Mouse (Mus musculus) embryo, embryonic 11.5 days (tissue): ENCODE data around the gene Vmp1.

ENCODE experiments used
- DNase-seq: peaks from one replicate; pipeline ENCODE4 v3.0.0-alpha.2; 2012; ENCODE audit warnings: low read depth, low spot score

Vmp1 gene

DNA sequence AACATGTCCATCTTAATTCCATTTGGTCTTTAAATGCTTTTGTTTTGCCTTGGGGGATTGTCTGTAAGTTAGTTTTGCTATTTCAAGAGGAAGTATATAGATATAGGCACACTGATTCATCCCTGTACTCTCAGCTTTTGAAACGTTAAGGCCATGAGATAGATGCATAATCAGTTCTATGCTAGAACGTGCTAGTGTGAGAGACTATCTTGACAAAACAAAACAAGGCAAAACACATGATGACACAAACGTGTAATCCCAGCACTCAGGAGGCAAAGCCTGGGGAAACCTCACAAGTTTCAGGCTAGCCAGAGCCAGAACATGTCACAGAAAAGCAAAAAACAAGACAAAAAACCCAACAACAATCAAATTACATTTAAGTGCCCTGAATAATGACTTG, 10.9 kb downstream of the Vmp1 start:
- no peak for DNase-seq

DNA sequence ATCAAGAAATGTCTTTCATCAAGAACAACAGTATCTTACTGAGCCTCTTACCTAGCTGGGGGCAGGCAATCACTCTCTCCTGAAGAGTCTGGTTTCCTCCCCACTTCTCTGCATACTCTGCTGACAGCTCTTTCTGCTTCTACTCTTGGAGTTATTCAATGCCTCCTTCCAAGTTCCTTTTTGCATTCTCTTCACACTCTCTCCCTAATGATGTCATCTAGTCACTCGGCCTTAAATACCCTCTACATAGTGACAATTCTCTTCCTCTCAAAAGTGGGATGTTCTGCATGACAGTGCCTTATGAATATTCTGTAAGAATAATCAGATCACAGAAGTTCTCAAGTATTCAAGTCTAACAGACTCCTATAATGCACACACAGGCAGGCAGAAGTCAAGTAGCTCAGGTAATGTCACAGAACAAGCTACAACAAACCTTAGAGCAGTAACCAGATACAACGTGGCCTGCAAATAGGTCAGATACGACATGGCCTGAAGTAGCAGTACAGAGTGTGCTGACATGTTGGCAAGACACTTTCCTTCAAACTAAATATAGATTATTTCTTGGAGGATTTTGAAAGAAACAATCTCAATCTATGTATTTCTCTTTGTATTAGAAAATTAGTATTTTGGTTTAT, 12.5 kb downstream of the Vmp1 start:
- DNase-seq, result no peak

DNA sequence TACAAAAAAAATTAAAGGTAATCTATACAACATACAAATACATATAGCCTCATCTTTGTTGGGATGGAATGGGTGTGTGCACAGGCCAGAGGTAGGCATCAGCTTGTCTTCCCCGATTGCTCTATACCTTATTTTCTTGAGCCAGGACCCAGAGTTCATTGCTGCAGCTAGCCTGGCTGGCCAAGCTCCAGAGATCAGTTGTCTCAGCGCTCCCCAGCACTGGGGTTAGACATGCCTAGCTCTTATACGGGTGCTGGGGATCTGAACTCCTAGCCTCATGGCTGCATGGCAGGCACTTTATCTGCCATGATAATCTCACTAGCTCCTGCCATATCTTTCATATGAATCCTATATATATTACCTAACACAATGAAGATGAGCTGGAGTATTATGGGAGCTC, 15.5 kb downstream of the Vmp1 start:
- no peak for DNase-seq

DNA sequence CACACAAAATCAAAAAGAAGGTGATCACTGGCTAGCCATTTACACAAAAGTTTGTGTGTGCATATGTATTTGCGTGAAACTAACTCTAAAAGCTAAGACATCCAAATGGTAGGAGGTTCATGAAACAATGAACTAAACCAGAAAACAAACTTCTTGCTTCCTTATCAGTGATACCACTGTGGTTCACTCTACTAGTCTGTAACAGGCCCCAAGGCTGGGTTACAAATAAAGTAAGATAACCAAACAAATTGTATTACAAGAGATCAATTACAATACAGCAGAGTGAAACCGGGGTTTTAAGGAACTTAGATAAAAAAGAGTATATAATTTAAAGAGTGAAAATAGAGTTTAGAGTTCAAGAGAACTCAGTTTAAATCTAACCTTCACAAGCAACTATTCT, 16.1 kb downstream of the Vmp1 start:
- no peak for DNase-seq

- DNase-seq, result no peak
Observed at GRCm38 (mm10) chr11:86664406-86664805, 19.2 kb downstream of the Vmp1 start.

DNA sequence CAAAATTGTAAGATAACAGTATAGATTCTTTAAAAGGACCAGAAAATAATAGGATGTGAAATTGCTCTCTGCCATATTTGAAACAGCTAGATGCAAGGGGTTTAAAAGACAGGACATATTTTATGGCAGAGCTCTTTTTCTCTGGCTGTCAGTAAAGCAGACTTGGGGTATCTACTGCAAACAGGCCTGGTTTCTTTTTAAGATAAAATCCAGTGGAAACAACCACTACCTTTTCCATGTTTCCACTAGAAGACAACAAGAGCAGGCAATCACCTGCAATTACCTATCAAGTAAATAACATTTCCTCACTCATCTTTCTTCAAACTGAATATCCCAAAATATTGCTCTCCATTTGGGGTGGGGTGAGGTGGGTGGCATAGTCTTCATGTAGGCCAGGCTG, 19.7 kb downstream of the Vmp1 start:
- no peak for DNase-seq

- no peak for DNase-seq
Observed at GRCm38 (mm10) chr11:86662986-86663895, 20.4 kb downstream of the Vmp1 start.

GRCm38 (mm10) chr11:86657863-86658262, 25.8 kb downstream of the Vmp1 start:
- no peak for DNase-seq

GRCm38 (mm10) chr11:86656849-86657567, 26.6 kb downstream of the Vmp1 start:
- no peak for DNase-seq

DNA sequence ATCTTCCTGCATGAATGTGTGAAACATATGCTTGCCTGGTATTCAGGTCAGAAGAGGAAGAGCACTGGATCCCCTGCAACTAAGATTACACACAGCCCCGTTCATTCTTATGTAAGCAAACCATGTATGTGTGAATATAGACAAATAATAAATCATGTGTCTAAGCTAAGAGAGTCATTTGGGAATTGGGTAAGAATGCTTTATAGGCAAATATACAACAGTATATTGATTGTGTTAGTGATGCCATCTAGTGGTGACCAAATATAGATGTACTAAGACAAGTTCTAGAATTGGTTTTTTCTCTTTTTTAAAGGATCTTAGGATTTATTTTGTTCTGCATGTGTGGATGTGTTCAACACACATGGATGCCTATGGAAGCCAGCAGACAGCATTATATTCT, 28.0 kb downstream of the Vmp1 start:
- peak; percentile 13 for DNase-seq

DNA sequence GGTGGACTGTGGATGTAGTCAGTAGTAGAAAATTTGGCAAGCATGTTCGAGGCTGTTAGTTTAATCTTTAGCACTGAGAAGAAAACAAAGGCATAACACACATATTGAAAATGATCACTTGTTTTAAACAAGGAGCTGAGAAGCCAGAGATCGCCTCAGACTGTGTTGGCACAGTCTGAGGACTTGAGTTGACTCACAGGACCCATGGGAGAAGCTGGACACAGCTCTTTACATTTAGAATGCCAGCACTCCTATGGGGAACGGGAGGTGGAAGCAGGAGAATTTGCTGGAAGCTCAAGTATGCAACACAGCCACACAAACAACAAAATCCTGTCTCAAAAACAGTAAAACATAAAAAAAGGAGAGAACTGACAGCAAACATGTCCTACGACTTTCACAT, 29.5 kb downstream of the Vmp1 start:
- no peak for DNase-seq

DNA sequence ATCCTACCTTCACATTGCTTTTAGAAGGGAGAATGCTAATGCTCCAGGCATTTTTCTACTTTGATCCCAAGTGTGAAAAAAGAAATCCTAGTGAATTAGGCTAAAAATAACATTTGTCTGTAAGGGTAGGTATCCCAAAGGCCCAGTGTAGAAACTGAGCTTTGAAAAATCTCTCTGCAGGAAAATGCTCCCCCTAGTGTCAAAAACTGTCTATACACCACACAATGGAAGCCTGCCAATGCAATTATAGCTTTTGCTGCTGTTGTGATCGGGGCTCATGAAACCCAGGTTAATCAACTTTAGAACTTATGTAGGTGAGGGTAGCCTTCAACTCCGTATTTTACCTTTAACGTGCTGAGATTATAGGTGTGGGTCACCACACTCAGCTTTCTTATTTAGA, 30.2 kb downstream of the Vmp1 start:
- peak; percentile 46 for DNase-seq

DNA sequence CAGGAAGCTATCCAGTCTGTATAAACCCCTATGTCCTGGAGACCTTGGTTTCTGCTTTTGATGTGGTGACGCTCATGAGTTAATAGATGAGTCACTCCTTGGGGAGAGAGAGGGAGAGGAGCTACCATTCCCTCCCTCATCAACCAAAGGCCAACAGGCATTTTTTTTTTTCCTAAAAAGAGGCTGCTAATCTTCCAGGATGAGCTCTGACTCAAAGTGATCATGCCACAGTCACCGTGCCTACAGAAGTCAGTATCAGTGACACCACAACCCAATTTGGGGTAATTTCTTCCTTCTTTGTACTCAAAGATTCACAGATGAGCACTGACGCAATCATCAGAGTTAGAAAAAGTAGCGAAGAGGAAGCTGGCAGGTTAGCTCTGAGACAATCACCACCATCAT, 31.1 kb downstream of the Vmp1 start:
- no peak for DNase-seq

DNA sequence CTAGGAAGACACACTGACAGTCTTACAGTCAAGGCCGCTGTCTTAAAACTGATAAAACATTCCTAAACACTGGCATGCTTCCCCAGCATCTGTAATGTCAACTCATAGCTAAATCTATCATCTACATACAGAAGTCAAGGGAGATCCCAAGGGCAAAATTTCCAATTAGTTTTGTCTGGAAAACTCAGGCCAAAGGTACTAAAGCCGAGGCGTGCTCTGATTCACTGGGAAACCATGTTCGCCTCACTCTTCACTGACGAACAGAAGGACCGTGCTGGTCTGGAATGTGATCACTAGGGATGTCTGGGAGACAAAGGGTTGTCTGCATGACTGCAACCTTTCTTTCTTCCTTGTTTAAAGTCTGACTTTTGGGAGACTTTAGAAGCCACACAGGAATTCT, 33.0 kb downstream of the Vmp1 start:
- no peak for DNase-seq

DNA sequence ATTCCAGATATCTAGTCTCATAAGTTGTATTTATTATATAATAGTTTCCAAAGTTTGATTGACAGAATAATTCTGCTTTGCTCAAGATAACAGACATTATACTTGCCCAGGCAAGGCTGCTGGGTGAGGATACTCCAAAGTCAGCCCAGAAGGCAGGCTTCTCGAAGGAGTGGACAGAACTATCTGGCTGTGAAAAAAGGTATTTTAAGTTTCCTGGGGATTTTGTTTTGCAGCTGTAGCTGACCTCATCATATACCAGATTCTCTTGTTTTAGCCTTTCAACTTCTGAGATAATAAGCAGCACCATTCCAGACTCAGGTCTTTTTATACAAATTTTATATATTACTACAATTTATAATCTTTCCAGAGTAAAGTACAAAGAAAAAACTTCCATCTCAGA, 34.1 kb downstream of the Vmp1 start:
- DNase-seq, result no peak

DNA sequence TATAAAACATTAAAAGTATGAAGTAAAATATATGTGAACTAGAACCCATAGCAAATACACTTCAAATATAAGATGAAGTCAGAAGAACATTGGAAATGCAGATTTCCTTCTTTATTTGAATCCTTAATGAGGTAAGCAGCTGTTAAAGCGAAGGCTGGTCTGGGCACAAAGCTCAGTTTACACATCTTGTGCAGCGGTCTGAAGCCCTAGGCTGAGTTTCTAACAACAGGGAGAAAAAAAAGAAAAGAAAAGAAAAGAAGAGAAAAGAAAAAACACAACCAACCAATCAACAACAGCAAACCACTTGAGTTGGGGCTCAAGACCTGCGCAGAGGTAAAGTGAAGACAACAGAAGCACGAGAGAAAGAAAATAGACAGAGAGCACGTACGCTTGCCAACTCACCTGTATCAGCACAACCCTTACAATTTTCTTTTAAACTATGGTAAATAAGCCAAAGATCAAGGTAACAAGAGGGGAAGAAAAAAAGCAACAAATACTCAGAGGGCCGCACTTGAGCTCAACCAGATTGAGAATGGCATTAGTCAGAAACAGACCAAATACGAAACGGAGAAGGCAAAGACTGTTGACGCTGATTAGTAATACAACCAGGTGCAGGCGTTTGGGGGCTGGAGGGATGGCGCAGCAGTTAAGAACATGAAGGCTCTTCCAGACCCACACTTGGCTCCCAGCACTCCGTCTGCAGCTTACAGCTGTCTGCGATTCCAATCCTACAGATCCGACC, 35.8 kb downstream of the Vmp1 start:
- no peak for DNase-seq

DNA sequence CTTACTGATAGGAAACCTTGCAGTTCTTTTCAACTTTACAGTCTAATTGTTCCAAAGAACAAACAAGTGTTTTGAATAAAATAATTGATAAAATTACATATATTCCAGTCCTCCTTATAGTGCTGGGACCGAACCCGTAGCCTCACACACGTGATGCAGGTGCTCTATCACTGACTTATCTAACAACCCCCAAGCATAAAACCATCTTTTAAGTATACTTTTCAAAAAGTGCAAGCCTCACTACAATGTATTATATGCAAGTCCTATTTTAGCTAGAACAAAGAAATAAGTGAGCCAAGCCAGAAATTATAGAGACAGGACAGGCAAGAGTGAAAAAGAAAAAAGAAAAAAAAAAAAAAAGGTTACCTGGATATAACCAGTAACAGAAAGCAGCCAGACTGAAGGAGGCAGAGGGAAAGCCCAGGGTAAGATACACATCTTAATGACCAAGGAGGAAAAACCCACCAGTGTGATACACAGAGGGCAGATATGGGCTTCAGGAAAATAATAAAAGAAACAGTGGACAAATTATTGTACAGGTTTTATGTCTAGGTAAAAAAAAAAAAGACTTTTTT, 36.7 kb downstream of the Vmp1 start:
- no peak for DNase-seq

- DNase-seq, result no peak
Observed at GRCm38 (mm10) chr11:86646136-86646834, 37.4 kb downstream of the Vmp1 start.

- DNase-seq, result no peak
Observed at GRCm38 (mm10) chr11:86644553-86644952, 39.1 kb downstream of the Vmp1 start.

GRCm38 (mm10) chr11:86641714-86642113, 41.9 kb downstream of the Vmp1 start:
- DNase-seq, result no peak

DNA sequence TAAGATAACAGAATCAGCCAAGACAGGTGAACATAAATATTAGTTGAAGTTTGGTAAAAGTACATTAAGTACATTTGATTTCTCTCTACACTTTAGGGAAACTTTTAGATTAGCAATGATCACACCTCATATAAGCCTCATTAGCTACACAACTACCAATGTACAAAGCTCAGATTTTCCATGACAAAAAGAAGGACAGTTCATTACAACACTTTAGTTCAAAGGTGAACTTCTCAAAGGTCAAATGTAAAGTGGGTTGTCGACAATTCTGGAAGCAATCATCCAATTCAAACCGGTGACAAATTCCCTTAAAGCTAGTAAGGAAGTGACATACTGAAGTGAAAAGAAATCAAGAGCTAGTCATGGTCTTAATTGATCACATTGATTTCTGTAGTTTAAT, 45.9 kb downstream of the Vmp1 start:
- no peak for DNase-seq
